In the genomic region with DNA sequence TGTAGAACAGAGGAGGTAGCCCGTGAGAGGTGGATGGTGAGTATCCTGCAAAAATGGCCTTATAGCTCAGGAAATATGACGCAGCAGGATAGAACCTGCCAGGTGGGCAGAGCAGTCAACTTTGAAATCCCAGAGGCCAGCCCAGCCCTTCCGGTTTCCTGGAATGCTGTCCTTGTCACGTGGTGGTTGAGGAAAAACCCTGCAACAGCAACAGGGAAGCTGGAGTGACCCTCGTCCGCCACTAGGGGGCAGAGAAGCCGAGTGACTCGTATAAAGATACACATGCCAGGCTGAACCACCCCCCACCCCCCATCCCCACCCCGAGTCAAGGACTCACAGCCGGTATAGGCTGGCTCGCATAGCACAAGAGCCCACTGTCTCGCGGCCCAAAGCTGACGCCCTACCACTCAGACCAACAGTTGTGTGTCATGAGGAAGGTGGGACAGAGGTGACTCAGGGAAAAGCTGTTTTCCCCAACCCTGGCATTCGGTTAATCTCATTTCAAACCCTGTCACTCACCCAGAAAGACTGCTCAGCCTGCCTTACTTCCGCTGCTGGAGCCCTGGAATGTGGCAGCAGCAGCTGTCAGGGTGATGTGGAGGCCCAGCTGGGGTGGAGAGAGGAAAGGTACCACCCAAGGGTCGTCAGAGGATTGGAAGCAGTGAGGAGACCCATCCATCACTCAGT, we compare ENCODE assay signal across 1 mouse cellular context.
TF ChIP-seq lines count a peak whose summit lies in the region.

No protein-coding gene starts in this region.

TF ChIP-seq in CH12.LX, 34 proteins besides CTCF, POLR2A, EP300 and RAD21 (continued from another document):
- TF ChIP-seq ETS1 (conservative IDR thresholded peaks at IDR 0.05; ENCODE audit: low read depth, low read length) (no peak), TBP (conservative IDR thresholded peaks at IDR 0.05; ENCODE audit: low read depth, low read length) (no peak), UBTF (IDR thresholded peaks at IDR 0.05; ENCODE audit: low read depth, low read length) (no peak), BHLHE40 (IDR thresholded peaks at IDR 0.05; ENCODE audit: low read depth, low read length) (peak; percentile 55), TCF12 (IDR thresholded peaks at IDR 0.05; ENCODE audit: low read depth, low read length) (peak; percentile 13; the same call in 1 of the 2 replicates), ZMIZ1 (IDR thresholded peaks at IDR 0.05; ENCODE audit: low read depth, low read length) (no peak), MEF2A (IDR thresholded peaks at IDR 0.05; ENCODE audit: borderline replicate concordance, low read depth, low read length) (no peak), ZKSCAN1 (IDR thresholded peaks at IDR 0.05; ENCODE audit: borderline replicate concordance, low read depth, low read length) (no peak), NRF1 (IDR thresholded peaks at IDR 0.05; ENCODE audit: low read depth, low read length) (no peak), USF2 (conservative IDR thresholded peaks at IDR 0.05; ENCODE audit: low read depth, low read length) (peak; percentile 80), MAX (IDR thresholded peaks at IDR 0.05; ENCODE audit: low read length) (peak; percentile 86), PAX5 (IDR thresholded peaks at IDR 0.05; ENCODE audit: low read length) (no peak)
